Mouse (Mus musculus) embryonic fibroblast, embryonic 13.5 days (primary cell): ENCODE results near the gene Insl3.

Source experiments
- CTCF ChIP-seq: IDR thresholded peaks from 2 replicates; pipeline ENCODE4 v1.5.1; 2011; ENCODE audit warnings: mild to moderate bottlenecking, control low read depth, low read length, moderate library complexity, borderline replicate concordance; ENCODE audit not compliant: insufficient read depth
- POLR2A ChIP-seq: IDR thresholded peaks from 2 replicates; pipeline ENCODE4 v1.6.1; 2011; ENCODE audit warnings: low read depth, mild to moderate bottlenecking, control low read depth, low read length, moderate library complexity

DNA sequence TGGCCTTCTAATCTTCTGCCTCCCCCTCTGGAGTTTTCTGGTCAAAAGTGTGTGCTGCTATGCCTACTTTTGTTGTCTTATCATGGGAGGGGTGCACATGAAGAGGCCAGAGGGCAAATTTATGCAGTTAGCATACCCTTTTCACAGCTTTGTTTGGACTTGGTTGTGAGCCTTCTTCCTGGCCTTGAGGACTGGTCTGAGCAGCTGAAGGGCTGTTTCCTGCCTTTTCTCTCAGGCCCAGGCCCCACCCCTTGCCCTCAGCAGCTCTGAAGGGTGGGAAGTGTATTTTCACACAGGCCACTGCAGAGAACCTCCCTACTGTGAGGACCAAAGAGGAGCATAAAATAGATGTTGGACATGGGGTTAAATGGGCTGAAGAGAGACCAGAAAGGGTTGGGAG is 11.5 kb upstream of the Insl3 start:
- TF ChIP-seq CTCF (no peak), POLR2A (no peak)
